Mouse (Mus musculus): ENCODE data around the gene Gm35549.

- TF ChIP-seq CTCF (IDR thresholded peaks at IDR 0.05; ENCODE audit: extremely low read depth, insufficient read length, insufficient replicate concordance, low read depth, low read length) (no peak), POLR2A (IDR thresholded peaks at IDR 0.05; ENCODE audit: low read depth, low read length) (no peak)
These were observed 13.9 kb downstream of the Gm35549 start for GRCm38 (mm10) chr9:122829826-122830380.
